Mouse (Mus musculus) adrenal gland, adult 18-20 months (tissue): ENCODE measurements around the gene Plcb1. TPM values are rescaled to one million over a fixed set of nuclear protein-coding genes. Genes with fewer than 3 reads are reported as not detected.

ENCODE experiments used
- DNase-seq, 2 experiments: peaks; one replicate each; pipeline ENCODE4 v3.0.0; 2021 to 2022; ENCODE audit warnings: low spot score in 2 of 2
- total RNA-seq, 2 experiments: library from RNA; stranded (reverse); gene quantifications; 1 replicate in 1 of 2; 2 replicates in 1 of 2; pipeline ENCODE4 v1.2.3; 2021

Gene Plcb1
- total RNA-seq, 2 experiments from 2014 or later: 51.4 to 88.0 TPM

DNA sequence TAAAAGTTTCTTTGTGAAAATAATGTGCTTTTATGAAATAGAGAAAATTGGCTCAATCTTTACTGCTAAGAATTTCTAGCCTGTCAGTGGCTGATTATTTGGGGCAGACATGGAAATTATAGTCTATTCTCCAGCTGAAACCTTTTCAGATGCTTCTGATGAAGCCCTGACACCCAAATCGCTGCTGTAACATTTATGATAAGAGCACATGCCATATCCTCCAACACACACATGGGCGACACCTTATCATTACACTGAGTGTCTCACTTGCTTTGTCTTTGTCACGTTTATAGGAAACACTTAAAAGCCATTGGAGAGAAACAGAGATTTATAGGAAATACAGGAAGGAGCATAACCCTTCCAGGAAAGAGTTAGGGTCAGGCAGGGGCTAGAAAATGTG is 379.6 kb downstream of the Plcb1 start:
- DNase-seq: no peak

DNA sequence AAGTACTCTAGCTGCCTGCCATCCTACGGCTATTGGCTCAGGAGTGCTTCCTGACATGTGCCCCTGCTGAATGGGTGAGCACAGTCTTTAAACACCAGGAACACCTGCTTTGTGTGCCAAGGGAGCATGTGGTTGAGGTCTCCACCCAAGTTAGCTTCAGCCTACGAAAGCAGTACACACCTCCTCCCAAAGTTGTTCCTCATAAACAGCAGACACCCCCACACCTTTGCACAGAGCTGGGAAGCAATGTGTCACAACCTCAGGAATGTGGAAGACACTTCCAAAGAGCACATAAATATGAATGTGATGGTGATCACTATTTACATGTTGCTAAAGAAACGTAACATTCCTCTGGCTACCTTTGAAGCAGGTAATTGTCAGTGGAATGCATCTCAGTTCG is 389.7 kb downstream of the Plcb1 start:
- no peak for DNase-seq

DNA sequence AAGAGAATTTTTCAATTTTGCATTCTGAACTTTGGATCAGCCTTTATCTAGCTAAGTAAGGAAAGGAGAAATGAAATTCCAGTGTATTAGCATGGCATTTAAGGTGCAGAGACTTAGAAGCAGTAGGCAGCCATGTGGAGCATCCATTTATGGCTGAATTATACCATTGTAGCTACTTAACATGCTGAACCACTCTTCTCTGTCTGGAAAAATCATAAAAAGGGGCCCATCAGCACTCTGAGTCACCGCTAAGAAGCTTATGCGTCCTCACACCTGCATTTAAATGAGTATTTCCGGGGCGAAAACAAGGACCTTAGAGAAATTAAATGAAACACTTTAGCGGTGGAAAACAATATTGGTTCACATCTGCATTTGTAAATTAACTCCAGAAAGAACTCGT is 401.8 kb downstream of the Plcb1 start:
- DNase-seq: no peak

DNA sequence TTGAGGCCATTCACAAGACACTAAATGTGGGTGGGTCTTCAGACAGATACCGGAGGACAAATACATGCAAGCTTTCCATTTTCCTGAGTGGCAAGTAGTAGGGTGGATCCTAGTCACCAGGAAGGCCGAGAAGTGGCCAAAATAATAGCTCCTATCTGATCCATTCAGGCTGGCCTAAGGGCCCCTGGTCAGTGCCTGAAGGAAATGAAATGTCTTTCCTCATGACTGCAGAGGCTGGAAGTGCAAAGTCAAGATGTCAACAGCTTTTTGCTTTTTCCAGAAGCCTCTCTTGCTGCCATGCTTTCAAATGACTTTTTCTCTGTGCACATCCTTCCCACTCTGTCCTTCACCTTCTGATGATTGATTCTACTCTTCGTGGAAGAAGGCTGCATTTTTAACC is 415.0 kb downstream of the Plcb1 start:
- no peak for DNase-seq

DNA sequence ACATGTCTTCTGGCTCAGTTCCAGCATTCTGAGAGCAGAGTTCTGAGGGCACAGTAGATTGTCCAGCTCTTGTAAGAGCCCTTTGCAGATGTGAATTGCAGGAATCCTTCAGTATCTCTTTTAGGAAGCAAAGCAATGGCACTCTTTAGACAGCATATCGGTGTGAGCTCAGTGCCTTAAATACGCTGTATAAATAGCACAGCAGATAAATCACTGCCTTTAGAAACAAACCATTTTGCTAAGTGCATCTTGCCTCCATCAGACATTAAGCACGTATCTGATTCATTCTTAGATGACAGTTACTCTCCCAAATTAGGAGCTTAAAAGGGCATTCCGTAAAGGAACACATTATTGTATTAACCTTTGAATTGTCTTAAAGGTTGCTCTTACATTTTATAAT is 416.5 kb downstream of the Plcb1 start:
- DNase-seq: no peak

DNA sequence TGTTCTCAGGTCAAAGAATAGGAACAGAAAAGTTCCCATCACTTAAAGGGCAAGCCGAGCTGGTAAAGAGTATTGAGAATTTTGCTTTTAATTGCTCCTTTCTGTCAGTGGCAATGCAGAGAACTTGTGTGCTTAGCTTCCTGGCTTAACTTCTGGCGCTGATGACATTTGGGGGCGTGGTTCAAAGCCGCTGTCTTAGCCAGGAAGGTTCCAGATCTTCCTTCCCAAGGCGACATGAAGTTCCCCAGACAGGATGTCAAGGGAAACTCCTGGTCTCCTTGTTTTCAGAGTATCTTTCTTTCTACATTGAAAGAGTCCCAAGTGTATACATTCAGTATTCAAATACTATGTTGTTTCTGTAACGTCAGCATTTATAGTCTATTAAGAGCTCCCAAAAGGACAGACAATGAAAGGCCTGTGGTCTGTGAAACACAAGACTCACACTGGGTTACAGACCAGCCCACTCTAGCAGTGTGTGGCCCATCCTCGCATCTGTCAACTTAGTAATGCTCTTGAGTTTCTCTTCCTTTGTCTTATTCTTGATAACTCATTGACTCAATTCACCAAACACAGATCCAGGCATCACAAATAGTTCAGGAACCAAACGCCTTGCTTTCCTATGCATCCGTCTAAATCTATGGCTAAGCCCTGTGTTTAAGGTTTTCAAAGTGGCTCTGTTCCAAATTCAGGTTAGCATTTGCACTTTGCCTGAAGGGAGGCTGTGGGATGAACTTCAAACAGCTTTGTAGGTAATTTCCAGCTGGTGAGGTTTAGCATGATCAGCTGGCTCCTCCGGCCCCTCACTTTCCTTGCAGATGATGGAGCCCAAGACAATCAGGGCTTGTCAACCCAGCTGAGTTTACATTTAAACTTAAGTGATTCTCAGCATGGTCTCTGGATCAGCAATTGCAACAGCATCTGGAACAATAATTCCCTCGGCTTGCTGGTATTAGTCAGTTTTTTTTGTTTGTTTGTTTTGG is 418.6 kb downstream of the Plcb1 start:
- no peak for DNase-seq

DNA sequence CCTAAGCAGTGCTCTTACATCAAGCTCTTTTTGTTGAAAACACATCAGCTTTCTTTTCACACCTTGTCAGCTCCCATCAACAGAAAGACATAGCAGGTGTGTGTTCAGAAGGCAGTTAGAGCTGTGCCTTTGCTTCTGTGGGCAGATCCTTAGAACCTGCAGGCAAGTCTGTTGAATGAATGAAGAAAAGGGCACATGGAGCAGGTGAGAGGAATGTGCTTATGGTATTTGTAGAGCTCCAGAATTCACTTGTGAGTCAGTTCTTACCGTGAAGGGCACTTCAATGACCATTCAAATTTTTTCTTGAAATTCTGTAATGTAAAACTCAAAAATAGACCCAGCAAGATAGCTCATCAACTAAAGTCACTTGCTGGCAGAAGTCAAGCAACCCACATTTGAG is 423.0 kb downstream of the Plcb1 start:
- no peak for DNase-seq

DNA sequence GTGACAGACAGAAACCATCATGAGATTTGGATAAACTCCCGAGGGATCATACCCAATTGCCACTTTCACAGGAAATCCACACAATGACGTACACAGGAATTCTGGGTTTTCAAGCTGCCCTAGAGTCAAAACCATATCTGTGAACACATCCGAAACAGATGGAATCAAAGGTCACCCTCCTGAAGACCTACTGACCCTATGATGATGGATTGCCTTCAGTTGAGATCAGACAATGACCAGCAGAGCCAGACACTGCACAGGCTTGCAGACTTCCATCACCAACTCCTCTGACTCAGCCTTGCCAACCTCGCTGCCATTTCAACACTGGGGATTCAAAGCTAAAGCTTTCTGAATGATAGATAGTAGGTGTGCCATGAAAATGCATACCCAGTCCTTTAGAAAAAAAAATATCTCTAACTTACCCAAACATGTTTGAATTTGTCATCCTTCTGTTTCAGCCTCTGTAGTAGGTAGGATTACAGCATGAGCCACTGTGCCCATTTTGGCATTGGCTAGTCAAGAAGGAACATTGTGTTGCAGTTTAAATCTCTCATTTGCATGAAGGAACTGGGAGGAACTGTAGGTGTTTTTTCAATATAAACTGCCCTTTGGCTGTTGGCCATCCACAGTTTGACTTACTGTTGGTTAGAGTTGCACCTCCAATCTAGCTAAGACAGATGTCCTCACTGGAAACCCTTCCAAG is 429.0 kb downstream of the Plcb1 start:
- no peak for DNase-seq

DNA sequence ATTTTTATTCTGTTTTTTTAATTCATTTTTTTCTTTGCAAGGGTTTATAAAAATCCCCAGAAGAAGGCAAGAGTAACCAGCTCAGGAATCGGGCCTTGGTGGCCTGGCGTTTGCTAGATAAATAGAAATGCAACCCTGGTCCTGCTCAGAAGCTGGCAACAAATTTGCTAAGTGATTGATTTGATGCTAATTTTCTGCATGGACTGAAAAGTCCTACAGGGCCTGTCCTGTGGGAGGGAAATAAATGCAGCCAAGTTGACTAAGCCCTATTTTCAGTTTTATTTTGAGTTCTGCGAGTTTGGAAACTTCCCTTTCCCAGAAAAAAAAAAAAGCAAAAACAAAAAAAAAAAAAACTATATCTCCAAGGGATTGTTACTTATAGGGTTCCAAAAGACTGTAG is 433.5 kb downstream of the Plcb1 start:
- DNase-seq: no peak

DNA sequence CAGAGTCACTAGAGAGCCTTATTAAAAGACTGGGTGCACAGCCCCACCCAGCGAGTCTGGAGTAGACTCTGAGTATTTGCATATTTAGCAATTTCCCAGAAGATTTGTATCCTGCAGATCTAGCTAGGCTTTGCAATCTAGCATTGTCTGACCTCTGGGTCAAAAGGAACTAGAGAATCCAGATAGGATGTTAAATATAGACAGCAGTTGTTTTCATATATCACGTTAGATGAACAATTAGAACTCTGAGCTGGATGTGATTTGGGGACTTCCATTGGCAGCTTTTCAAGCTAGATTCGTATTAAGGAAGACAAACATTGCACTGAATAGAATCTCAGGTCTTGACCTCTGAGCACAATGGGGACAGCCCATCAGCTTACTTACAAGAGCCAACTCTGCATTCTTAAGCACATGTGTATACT is 439.7 kb downstream of the Plcb1 start:
- no peak for DNase-seq

DNA sequence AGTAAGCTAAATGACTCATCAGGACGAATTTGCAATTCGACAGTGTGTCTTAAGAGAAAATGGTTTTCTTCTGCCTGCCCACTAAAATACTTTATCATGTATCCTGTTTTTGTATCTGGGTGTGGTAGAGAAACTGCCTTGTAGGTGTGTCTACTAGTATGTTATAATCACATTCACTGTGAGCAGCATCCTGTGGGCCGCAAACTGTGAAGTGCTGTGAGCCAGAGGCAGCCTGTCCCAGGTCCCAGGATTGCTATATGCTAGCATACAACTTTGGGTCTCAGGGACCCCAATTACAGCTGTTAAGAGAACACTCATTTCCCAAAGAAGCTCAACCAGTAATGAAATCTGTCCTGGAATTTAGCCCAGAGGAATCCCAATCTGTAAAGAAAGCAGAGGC is 444.4 kb downstream of the Plcb1 start:
- DNase-seq: no peak

DNA sequence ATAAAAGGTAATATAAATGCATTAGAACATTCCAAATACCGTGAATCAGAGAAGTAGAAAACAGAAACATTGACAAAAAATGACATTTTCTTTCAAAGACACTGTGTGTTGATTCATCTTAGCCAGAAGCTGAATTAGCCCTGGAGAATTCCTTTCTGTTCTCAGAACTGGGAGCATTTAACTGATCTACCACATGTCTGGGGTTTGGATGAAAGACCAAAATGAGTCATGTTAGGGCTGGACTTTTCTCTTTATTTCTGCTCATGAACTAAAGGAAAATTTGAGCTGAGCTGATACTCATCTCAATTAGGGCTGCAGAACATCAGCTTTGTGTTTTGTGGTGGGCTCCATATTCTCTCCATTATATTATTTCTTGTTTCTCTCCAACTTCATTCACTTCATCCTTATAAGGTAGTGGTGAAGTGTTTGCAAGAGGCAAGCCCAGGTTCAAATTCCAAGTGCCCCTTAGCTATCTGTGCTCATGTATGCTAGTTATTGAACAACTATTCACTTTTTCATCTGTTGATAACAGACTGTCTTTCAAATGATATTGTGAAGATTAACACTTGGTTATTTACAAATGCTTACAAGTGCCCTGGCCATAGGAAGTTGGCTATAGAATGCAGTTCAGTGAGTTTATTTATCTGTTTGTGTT is 456.9 kb downstream of the Plcb1 start:
- no peak for DNase-seq

DNA sequence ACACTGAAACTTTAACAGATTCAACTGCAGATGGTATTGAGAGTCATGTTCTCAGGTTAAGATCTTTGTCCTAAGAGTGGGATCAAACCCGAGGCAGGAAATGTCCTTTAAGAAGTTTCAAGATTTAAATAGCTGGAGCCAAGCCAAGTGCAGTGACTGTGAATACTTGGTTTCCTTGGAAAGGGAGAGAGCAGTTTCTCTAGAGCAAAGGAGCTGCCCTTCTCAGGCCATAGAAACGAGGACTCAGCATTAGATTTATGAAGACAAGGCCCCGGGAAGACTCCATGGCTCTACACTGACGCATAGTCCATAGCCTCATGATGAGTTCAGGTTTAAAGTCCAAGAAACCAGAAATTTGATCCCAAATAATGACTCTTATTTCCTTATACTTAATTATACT is 457.9 kb downstream of the Plcb1 start:
- no peak for DNase-seq

DNA sequence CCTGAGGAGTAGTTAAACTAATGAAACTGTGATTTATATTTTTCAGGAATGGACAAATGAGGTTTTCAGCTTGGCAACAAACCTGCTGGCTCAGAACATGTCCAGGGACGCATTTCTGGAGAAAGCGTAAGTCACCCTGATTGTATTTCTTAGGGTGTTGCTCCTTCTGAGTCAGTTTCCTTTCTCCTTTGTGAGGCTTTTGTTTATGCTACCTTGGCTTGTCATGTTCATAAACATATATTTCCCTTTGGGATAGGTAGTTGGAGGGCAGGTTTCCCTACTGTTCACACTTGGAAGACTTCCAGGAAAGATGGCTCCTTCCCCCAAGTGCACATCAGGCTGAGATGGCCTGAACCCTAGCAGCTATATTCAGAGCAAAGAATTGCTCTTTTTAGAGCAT is 464.1 kb downstream of the Plcb1 start:
- DNase-seq: no peak

DNA sequence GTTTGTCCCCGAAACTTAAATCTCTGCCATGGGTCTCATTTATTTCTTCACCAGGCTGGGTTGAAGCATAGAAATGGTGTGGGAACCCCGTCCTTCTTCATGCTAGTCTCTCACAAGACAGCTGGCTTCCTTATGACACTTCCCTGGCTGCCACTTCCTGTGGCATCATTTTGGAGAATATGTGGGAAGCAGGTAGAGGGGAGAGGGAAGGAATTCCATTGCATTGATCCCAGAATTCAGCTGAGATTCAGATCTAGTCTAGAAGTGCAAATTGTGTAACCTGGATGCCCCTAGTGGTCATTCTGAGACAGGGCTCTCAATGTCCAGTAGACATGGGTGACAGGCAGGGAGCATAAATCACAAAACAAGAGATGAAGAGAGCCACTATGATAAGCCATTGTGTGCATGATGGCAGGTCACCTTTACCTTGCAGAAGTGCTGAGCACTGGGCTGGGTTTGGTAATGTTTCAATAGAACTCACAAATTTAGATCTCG is 466.0 kb downstream of the Plcb1 start:
- no peak for DNase-seq

DNA sequence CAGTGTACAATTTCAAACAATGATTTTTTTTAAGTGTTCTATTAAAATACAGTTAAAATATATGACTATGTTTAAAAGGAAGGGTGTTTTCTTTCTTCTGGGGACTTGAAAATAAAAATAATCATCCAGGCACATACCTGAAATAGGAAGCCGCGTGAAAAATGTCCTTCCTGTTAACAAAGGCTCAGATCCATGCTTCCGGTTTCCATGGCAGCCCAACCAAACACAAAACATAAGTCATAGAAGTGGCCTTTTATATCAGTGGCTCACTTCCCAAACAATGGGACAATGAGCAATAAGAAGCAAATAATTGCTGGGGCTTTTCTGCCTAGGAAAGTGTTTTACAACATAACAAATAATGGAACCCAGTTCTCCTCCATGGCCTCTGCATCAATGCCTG is 473.3 kb downstream of the Plcb1 start:
- no peak for DNase-seq

DNA sequence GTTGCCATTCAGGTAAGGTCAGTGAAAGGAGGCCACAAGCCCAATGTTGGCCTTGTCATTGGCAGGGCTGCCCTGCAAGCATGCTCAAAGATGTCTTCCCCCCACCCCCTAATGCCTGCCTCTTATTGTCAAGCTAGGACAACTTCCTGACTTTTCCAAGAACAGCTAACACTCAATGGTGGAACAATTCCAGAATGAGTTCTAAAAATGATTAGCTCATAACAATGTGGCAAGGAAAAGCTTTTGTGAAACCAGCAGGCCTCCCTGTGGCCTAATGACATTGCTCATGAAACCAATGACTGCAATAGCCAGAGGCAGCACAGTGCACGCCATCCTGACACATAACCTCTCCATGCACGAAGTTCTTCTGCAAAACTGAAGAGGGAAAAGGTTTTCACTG is 478.1 kb downstream of the Plcb1 start:
- DNase-seq: no peak

DNA sequence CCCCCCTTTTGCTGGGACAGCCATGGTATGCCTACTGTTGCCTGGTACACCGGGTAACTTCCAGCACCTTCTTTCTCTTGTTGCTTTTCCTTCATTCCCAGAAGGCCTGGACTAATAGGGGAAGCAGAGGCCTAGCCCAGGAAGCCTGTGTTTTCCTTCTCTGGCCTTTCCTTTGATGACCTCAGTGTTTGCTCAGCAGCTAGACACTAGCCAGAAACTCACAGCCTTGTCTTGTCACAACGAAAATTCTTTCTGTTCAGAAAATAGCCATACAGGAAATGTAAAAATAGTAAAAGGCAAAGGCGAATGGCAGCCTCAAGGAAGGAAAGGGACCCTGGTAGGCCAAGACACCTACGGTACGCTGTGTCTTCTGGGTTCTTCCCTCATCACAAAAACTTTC is 489.1 kb downstream of the Plcb1 start:
- DNase-seq: no peak

DNA sequence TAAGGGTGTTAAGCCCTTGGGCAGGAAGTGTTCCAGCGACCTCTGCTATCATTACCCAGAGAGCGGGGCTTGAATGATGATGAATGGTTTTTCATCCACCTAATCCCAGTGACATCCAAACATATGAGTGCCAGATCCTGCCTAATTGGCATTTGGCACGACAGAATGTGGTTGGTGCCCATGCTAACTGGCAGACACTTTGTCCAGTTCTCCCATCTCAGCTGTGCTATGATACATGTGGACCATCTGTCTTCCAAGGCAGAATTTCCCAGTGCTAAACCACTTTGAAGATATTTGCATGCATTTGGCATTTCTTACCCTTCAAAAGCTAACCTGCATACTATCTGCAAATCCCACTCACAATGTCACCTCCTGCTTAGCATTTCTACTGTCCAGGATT is 492.6 kb downstream of the Plcb1 start:
- no peak for DNase-seq

DNA sequence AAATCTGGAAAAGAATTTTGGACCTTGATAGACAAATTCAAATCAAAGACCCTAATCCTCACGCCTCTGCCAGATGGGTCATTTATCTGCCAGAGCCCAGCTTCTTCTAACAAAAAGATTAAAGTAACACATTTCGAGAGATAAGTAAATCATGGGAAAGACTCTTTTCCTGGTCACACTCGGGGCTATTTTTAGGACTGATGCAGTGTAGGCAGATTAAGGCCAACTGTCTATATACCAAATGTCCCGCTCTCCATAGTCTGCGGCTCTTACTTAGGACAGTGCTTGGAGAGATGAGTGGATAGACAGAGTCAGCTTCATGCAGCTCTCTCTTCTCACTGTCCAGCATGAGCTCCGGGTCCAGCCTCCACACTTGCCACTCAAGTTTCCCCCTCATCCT is 493.2 kb downstream of the Plcb1 start:
- no peak for DNase-seq

DNA sequence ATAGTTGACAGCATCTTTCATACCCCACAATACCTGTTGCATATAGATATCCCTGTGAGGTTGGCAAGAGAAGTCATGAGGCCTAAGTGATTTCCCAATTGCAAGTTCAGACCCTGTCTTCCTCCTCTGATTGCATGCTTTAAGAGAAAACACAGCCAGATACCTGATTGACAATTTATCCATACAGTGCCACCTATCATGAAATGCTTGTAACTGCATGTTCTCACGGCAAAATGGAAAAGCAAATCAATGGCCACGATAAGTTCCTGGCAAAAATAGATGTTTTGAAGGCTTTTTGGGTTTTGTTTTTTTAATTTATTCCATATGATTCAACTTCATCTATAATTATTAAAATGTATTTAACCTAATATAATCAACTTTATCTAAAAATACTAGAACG is 497.9 kb downstream of the Plcb1 start:
- DNase-seq: no peak
